Mouse (Mus musculus) small intestine, adult 2 months (tissue): ENCODE data around the gene Gpsm3. TPM values are rescaled to one million over a fixed set of nuclear protein-coding genes. Genes with fewer than 3 reads are reported as not detected.

Source experiments
- H3K27ac ChIP-seq: fragments of 200-500 bp; 2 replicates; pipeline ENCODE4 v1.5.1; 2012; ENCODE audit warnings: low read depth, low read length, control low read depth, inconsistent platforms; ENCODE audit not compliant: insufficient read depth
- H3K27me3 ChIP-seq: fragments of 200-500 bp; 2 replicates; pipeline ENCODE4 v1.6.1; 2012; ENCODE audit warnings: mild to moderate bottlenecking, moderate library complexity, low read length, inconsistent platforms; ENCODE audit not compliant: control insufficient read depth, insufficient read depth
- H3K36me3 ChIP-seq: fragments of 200-500 bp; 2 replicates; pipeline ENCODE4 v1.6.1; 2012; ENCODE audit warnings: mild to moderate bottlenecking, low read length, control low read depth, inconsistent platforms; ENCODE audit not compliant: control insufficient read depth, insufficient read depth
- H3K4me1 ChIP-seq: fragments of 200-500 bp; 2 replicates; pipeline ENCODE4 v1.6.1; 2012; ENCODE audit warnings: low read length, inconsistent platforms, mixed read lengths; ENCODE audit not compliant: control insufficient read depth, insufficient read depth, insufficient read length
- H3K4me3 ChIP-seq: fragments of 200-500 bp; 2 replicates; pipeline ENCODE4 v1.5.1; 2012; ENCODE audit warnings: low read depth, mild to moderate bottlenecking, control low read depth, inconsistent platforms, low read length, moderate library complexity
- CTCF ChIP-seq: fragments of 200-500 bp; IDR thresholded peaks from 2 replicates; pipeline ENCODE4 v1.5.1; 2012; ENCODE audit warnings: low read depth, mild to moderate bottlenecking, control low read depth, inconsistent platforms, low read length, moderate library complexity, mixed read lengths; ENCODE audit not compliant: insufficient replicate concordance, insufficient read length; ENCODE audit errors: extremely low read depth
- POLR2A ChIP-seq: fragments of 200-500 bp; IDR thresholded peaks from 2 replicates; pipeline ENCODE4 v1.6.1; 2012; ENCODE audit warnings: low read depth, mild to moderate bottlenecking, control low read depth, inconsistent platforms, low read length, moderate library complexity
- WGBS: fragments of 180-500 bp; shearing (Covaris S2); methylation state at CpG from one replicate; pipeline ENCODE4 v1.1.7; 2018; 5-methylcytosine and 5-hydroxymethylcytosine counted together
- polyA plus RNA-seq: library from polyadenylated mRNA; depleted of rRNA; stranded (reverse); fragments of >200 nt; gene quantifications from 2 replicates; pipeline ENCODE4 v1.2.3, GENCODE M21; 2012

Gene Gpsm3
- polyA plus RNA-seq, 1 experiment = 8.1 TPM

DNA sequence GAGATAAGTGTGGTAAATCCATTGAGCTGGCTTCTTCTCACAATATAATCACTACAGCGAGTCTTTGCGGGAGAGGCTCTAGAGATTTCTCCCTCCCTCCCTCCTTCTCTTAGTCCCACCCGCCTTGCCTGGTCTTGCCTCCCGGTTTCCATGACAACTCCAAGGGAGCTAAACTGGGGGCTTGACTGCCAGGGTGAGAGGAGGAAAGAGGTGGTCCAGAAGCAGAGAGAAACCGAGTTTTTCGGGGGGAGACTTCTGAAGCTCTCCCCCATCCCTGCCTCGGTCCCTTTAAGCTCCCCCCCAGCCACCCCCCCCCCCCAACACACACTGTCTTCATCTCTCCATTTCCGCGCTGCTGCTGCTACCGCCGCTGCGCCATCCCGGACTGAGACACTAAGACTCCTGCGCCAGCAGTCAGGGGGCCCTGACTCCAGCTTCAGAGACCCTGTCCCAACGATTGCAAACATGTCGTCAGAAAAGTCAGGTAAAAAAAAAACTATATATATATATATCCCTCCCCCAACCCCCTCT, 39.7 kb downstream of the Gpsm3 start, which contains the start of gene Prrt1:
Gene Prrt1 (plus strand): TSS at position 313 of the 531 bp plus-strand sequence.
- Histone ChIP-seq H3K4me3 (peak within 1 kb of the TSS; percentile 74), H3K4me1 (peaks cover 13% of the 10 kb centered on the region), H3K27ac (peak within 1 kb of the TSS; percentile 89), H3K27me3 (peaks cover 14% of the 10 kb centered on the region), H3K36me3 (no peaks in the 10 kb centered on the region; the same call in 1 of the 2 replicates)
- TF ChIP-seq POLR2A = no peak
- TF ChIP-seq CTCF = no peak
- 61% methylated on average over 16 of the region's 16 CpGs for WGBS

- 68% methylated on average over 12 of the region's 12 CpGs for WGBS
- no peak for TF ChIP-seq POLR2A
- no peak for TF ChIP-seq CTCF
- H3K4me1 ChIP-seq = peaks cover 13% of the 10 kb centered on the region
- H3K27ac ChIP-seq = peak overlapping the region; percentile 44; the same call in 1 of the 2 replicates
- peak overlapping the region; percentile 57 for H3K4me3 ChIP-seq
- peaks cover 14% of the 10 kb centered on the region for H3K27me3 ChIP-seq
- H3K36me3 ChIP-seq = no peaks in the 10 kb centered on the region; the same call in 1 of the 2 replicates
These were observed 40.4 kb downstream of the Gpsm3 start for GRCm38 (mm10) chr17:34629796-34630603.

GRCm38 (mm10) chr17:34630761-34631301, 41.2 kb downstream of the Gpsm3 start:
- Histone ChIP-seq H3K27me3 (peaks cover 14% of the 10 kb centered on the region), H3K4me3 (peak overlapping the region; percentile 57), H3K4me1 (peaks cover 13% of the 10 kb centered on the region), H3K36me3 (no peaks in the 10 kb centered on the region), H3K27ac (no peak overlapping the region)
- WGBS = 8% methylated on average over 44 of the region's 48 CpGs
- TF ChIP-seq CTCF (no peak), POLR2A (no peak)

DNA sequence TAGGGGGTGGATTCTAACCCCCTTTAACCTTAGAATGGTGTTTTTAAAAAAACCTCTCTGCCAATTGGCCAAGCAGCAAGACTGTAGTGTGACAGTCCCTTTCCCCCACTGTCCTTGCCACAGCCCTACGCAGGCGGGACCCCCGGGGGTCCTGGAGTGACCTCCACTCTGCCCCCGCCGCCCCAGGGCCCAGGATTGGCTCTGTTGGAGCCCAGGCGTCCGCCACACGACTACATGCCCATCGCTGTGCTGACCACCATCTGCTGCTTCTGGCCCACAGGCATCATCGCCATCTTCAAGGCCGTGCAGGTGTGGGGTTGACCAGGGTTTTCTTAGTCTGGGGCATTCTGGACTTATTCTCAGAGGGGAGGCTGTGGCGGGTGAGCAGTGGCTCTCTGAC, 42.0 kb downstream of the Gpsm3 start:
- Histone ChIP-seq H3K27ac (no peak overlapping the region), H3K4me3 (peak overlapping the region; percentile 38), H3K4me1 (peaks cover 13% of the 10 kb centered on the region), H3K27me3 (peaks cover 14% of the 10 kb centered on the region), H3K36me3 (no peaks in the 10 kb centered on the region)
- WGBS = 24% methylated on average over 12 of the region's 12 CpGs
- TF ChIP-seq CTCF (no peak), POLR2A (no peak)

GRCm38 (mm10) chr17:34632261-34632691, 42.7 kb downstream of the Gpsm3 start:
- Histone ChIP-seq H3K4me3 (peak overlapping the region; percentile 50), H3K27me3 (peaks cover 14% of the 10 kb centered on the region), H3K4me1 (peaks cover 13% of the 10 kb centered on the region), H3K27ac (peak overlapping the region; percentile 1), H3K36me3 (no peaks in the 10 kb centered on the region)
- WGBS = 2% methylated on average over 26 of the region's 26 CpGs
- TF ChIP-seq POLR2A = 0 out of 2 replicates have a peak, but pooled peaks have one; percentile 40
- TF ChIP-seq CTCF = no peak

DNA sequence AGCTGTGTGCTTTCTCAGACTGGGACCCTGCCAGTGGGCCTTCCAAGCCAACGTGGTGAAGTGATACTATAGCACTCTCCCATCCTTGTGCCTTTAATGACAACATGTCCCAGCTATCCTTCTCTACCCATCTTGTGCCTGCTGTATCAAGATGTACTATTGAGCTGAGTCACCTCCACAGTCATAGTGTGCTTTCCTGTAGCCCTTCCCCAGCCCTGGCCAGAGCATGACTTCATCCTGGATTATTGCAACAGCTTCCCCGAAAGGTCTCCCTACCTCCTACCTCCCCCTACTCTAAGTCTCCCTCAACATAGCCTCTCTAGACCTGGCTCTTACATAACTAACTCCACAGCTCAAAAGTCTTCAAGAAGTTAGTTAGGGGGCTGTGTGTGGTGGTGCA, 46.1 kb downstream of the Gpsm3 start:
- H3K27me3 ChIP-seq = peaks cover 8% of the 10 kb centered on the region
- no peak overlapping the region for H3K4me3 ChIP-seq
- 75% methylated on average over 2 of the region's 2 CpGs for WGBS
- H3K36me3 ChIP-seq = no peaks in the 10 kb centered on the region
- H3K4me1 ChIP-seq = peaks cover 11% of the 10 kb centered on the region
- H3K27ac ChIP-seq = no peak overlapping the region
- TF ChIP-seq POLR2A (no peak), CTCF (no peak)

DNA sequence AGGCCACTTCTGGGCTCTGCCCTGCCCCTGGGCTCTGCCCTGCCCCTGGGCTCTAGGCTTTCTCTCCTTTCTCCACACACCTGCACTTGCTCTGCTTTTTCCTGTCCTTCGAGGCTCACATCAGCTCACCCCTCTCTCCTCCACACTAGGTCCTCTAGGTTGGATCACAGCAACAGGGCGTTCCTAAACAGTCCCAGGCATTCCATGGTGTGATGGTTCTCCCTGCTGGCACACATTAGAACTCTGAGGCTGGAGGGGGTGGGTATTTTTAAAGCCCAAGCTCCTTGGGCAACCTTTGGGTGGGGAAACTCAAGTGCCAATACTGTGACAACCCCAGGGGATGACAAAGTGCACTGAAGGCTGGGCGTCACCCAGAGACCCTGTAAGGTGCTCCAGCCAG, 47.9 kb downstream of the Gpsm3 start:
- no peaks in the 10 kb centered on the region for H3K4me1 ChIP-seq
- H3K4me3 ChIP-seq = peak overlapping the region; percentile 10; the same call in 1 of the 2 replicates
- WGBS = 54% methylated on average over 3 of the region's 3 CpGs
- TF ChIP-seq CTCF (no peak), POLR2A (no peak)
- H3K36me3 ChIP-seq = no peaks in the 10 kb centered on the region
- no peaks in the 10 kb centered on the region for H3K27me3 ChIP-seq
- no peak overlapping the region for H3K27ac ChIP-seq
